Mouse (Mus musculus): Measurements from ENCODE around the gene Anxa7.

DNA sequence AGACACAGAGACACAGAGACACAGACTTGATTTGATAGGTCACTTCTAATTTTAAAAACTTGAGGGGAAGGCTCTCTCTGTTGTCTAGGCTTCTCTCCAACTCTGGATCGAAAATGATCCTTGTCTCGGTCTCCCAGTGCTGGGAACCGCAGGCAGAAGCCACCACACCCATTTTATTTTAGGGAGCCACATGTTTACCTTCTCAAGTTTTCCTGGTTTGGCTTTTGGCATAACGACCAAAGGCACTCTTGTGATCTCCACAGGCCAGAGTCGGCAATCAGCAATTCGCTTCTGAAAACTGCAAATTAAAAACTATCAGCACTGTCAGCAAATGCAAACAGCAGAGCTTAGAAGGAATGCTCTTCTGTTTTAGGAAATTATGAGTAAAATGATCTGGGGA lies 48.2 kb downstream of the Anxa7 start:
- TF ChIP-seq CTCF (IDR thresholded peaks at IDR 0.05; ENCODE audit: borderline replicate concordance, insufficient read depth, low read length) (no peak), POLR2A (IDR thresholded peaks at IDR 0.05; ENCODE audit: low read depth, low read length) (no peak)

All from embryonic fibroblast, embryonic 13.5 days (primary cell).